ENCODE assay signal across 8 mouse cellular contexts in genomic region chr2:32449761-32450754, GRCm38 (mm10). TPM values are rescaled to one million over a fixed set of nuclear protein-coding genes. Genes with fewer than 3 reads are reported as not detected.
DNase-seq lines count a peak whose midpoint lies in the region; ATAC-seq and TF ChIP-seq lines count a peak whose summit lies in the region.

TSS of gene Naif1 (plus strand) at chr2:32450457.

- DNase-seq in heart, adult 9 months (ENCODE audit: low spot score in 2 of 2), result no peak
- DNase-seq in left cerebral cortex, postnatal 36 days (ENCODE audit: low spot score in 2 of 2), result peak; percentile 46 to 51
- DNase-seq in urinary bladder, postnatal 14 days (ENCODE audit: low spot score), result no peak
- DNase-seq in gastrocnemius, postnatal 14 days, result no peak

- peak within 1 kb of the TSS; percentile 83 for H3K27ac ChIP-seq in heart, embryonic 12.5 days (ENCODE audit: poor library complexity, severe bottlenecking)
- peak within 1 kb of the TSS; percentile 23; the same call in 1 of the 2 replicates for H3K27ac ChIP-seq in embryonic fibroblast, embryonic 13.5 days (ENCODE audit: insufficient read depth, low read length)
- H3K27ac ChIP-seq in neural tube, embryonic 12.5 days, result peak within 1 kb of the TSS; percentile 69; the same call in 1 of the 2 replicates

- H3K4me3 ChIP-seq in heart, embryonic 12.5 days, result peak within 1 kb of the TSS; percentile 66
- H3K4me3 ChIP-seq in E14TG2a.4 (replicated peaks; ENCODE audit: low read length), result peak within 1 kb of the TSS; percentile 86
- H3K4me3 ChIP-seq in embryonic fibroblast, embryonic 13.5 days (ENCODE audit: insufficient read depth, low read length), result peak within 1 kb of the TSS; percentile 62
- peak within 1 kb of the TSS; percentile 75 for H3K4me3 ChIP-seq in neural tube, embryonic 12.5 days

- H3K27me3 ChIP-seq in heart, embryonic 12.5 days (replicated peaks), result no peaks in the 10 kb centered on the region
- peaks cover 15% of the 10 kb centered on the region for H3K27me3 ChIP-seq in E14TG2a.4 (ENCODE audit: insufficient read depth, low read length)
- no peaks in the 10 kb centered on the region for H3K27me3 ChIP-seq in neural tube, embryonic 12.5 days (replicated peaks)

- no peaks in the 10 kb centered on the region for H3K9me3 ChIP-seq in heart, embryonic 12.5 days (replicated peaks)
- no peaks in the 10 kb centered on the region for H3K9me3 ChIP-seq in E14TG2a.4 (ENCODE audit: low read length)
- no peaks in the 10 kb centered on the region for H3K9me3 ChIP-seq in neural tube, embryonic 12.5 days

- TF ChIP-seq POLR2A in embryonic fibroblast, embryonic 13.5 days (IDR thresholded peaks at IDR 0.05; ENCODE audit: low read depth, low read length), result no peak

- intact Hi-C loops in left cerebral cortex, postnatal 36 days (cut with DNase I), result loop anchor here (2.0 kb wide), 1 partner anchor 21 kb away; no protein-coding TSS in a partner anchor
- intact Hi-C loops in gastrocnemius, postnatal 14 days (cut with DNase I; ENCODE audit: low total_unique reads), result no loop called here

- H3K4me2 ChIP-seq in heart, embryonic 12.5 days, result peak within 1 kb of the TSS; percentile 70
- peak within 1 kb of the TSS; percentile 86 for H3K4me2 ChIP-seq in neural tube, embryonic 12.5 days (replicated peaks)

- no peak for TF ChIP-seq CTCF in E14TG2a.4 (conservative IDR thresholded peaks at IDR 0.05; ENCODE audit: low read length)
- no peak for TF ChIP-seq CTCF in embryonic fibroblast, embryonic 13.5 days (IDR thresholded peaks at IDR 0.05; ENCODE audit: borderline replicate concordance, insufficient read depth, low read length)

- H3K36me3 ChIP-seq in heart, embryonic 12.5 days, result peaks cover 3% of the 10 kb centered on the region; the same call in 1 of the 2 replicates
- H3K36me3 ChIP-seq in E14TG2a.4 (ENCODE audit: insufficient read depth, low read length), result peaks cover 30% of the 10 kb centered on the region
- peaks cover 3% of the 10 kb centered on the region; the same call in 1 of the 2 replicates for H3K36me3 ChIP-seq in neural tube, embryonic 12.5 days

- 70% methylated on average over 15 of the region's 15 CpGs for WGBS in heart, embryonic 12.5 days
- WGBS in neural tube, embryonic 12.5 days, result 83% methylated on average over 15 of the region's 15 CpGs

- peak within 1 kb of the TSS; percentile 82 for H3K9ac ChIP-seq in heart, embryonic 12.5 days
- H3K9ac ChIP-seq in neural tube, embryonic 12.5 days, result peak within 1 kb of the TSS; percentile 79

- peaks cover 53% of the 10 kb centered on the region for H3K4me1 ChIP-seq in heart, embryonic 12.5 days (replicated peaks)
- H3K4me1 ChIP-seq in E14TG2a.4 (replicated peaks; ENCODE audit: low read depth, low read length), result peaks cover 63% of the 10 kb centered on the region
- H3K4me1 ChIP-seq in embryonic fibroblast, embryonic 13.5 days (ENCODE audit: control insufficient read depth, insufficient read depth, low read length), result peaks cover 9% of the 10 kb centered on the region; the same call in 1 of the 2 replicates
- H3K4me1 ChIP-seq in neural tube, embryonic 12.5 days, result peaks cover 36% of the 10 kb centered on the region

- no peak for ATAC-seq in heart, embryonic 12.5 days (ENCODE audit: insufficient number of reproducible peaks, low FRiP score)
- ATAC-seq in neural tube, embryonic 12.5 days (ENCODE audit: low FRiP score, low read depth), result no peak

RNA-seq across cellular contexts. Expression of gene Naif1, which starts in this region (rescaled TPM):
- polyA plus RNA-seq in heart, embryonic 12.5 days (2016; fragmentation: Nextera tagmentation; extraction: Ambion mirVana), result 4.7 and 5.4 TPM in 2 replicates
- polyA plus RNA-seq in embryonic fibroblast, embryonic 13.5 days (2011; ENCODE audit: insufficient read length, low read depth, missing spikeins), result 3.5 and 3.8 TPM in 2 replicates
- 1 to 10 TPM; 3.9 TPM for total RNA-seq in left cerebral cortex, postnatal 36 days (2021)
- polyA plus RNA-seq in neural tube, embryonic 12.5 days (2016; fragmentation: Nextera tagmentation; extraction: Ambion mirVana), result 5.7 and 6.0 TPM in 2 replicates
- total RNA-seq in gastrocnemius, postnatal 14 days (2021), result 1 to 10 TPM; 2.4 to 3.1 TPM

Comparison
In these comparisons a context has a peak if more than half of its experiments do, and no peak if none do; other contexts are left out.
1. H3K27ac ChIP-seq: peak in every context shown above with its lines; median percentile 83 in heart, embryonic 12.5 days; 69 in neural tube, embryonic 12.5 days; 23 in embryonic fibroblast, embryonic 13.5 days.
2. DNase-seq: peak in left cerebral cortex, postnatal 36 days (2 of 2); none in heart, adult 9 months (0 of 2), urinary bladder, postnatal 14 days (single experiment) and gastrocnemius, postnatal 14 days (single experiment).
3. Peak in every context shown above with its lines, with median percentiles within 50 percentile points of each other: H3K4me3 ChIP-seq.